Mouse (Mus musculus) heart, embryonic 11.5 days (tissue): ENCODE results near the gene Eif5. TPM values are rescaled to one million over a fixed set of nuclear protein-coding genes. Genes with fewer than 3 reads are reported as not detected.

Experiments used
- ATAC-seq: fragments of 200-750 bp; cut with Nextera tagmentation; replicated peaks from 2 replicates; pipeline ENCODE4 v1.8.0; 2017; ENCODE audit warnings: moderate library complexity; ENCODE audit not compliant: insufficient number of reproducible peaks, low FRiP score, low TSS enrichment
- H3K27ac ChIP-seq: fragments of 300-500 bp; sonication (generic); 2 replicates; pipeline ENCODE4 v1.5.1; 2014; ENCODE audit warnings: mild to moderate bottlenecking, low read depth, low read length
- H3K27me3 ChIP-seq: fragments of 300-500 bp; sonication (generic); 2 replicates; pipeline ENCODE4 v1.6.1; 2014; ENCODE audit warnings: mild to moderate bottlenecking, low read length, mixed read lengths; ENCODE audit not compliant: control insufficient read depth, insufficient read depth
- H3K36me3 ChIP-seq: fragments of 300-500 bp; sonication (generic); 2 replicates; pipeline ENCODE4 v1.6.1; 2014; ENCODE audit warnings: mild to moderate bottlenecking, low read length, moderate library complexity, mixed read lengths; ENCODE audit not compliant: control insufficient read depth, insufficient read depth
- H3K4me1 ChIP-seq: fragments of 300-500 bp; sonication (generic); 2 replicates; pipeline ENCODE4 v1.6.1; 2014; ENCODE audit warnings: low read length; ENCODE audit not compliant: control insufficient read depth, insufficient read depth
- H3K4me2 ChIP-seq: fragments of 300-500 bp; sonication (generic); 2 replicates; pipeline ENCODE4 v1.6.1; 2014; ENCODE audit warnings: mild to moderate bottlenecking, moderate library complexity
- H3K4me3 ChIP-seq: fragments of 300-500 bp; sonication (generic); 2 replicates; pipeline ENCODE4 v1.5.1; 2014; ENCODE audit warnings: low read depth, low read length
- H3K9ac ChIP-seq: fragments of 300-500 bp; sonication (generic); 2 replicates; pipeline ENCODE4 v1.6.1; 2014; ENCODE audit warnings: mild to moderate bottlenecking, low read depth, low read length, moderate library complexity
- H3K9me3 ChIP-seq: fragments of 300-500 bp; sonication (generic); replicated peaks from 2 replicates; pipeline ENCODE4 v1.6.1; 2016; ENCODE audit warnings: low read length; ENCODE audit not compliant: control insufficient read depth
- WGBS: fragments of 180-500 bp; shearing (Covaris S2); extraction: QIAGEN DNeasy Blood & Tissue Kit; methylation state at CpG from one replicate; pipeline ENCODE4 v1.1.7; 2014; ENCODE audit not compliant: insufficient replicate concordance; 5-methylcytosine and 5-hydroxymethylcytosine counted together
- polyA plus RNA-seq: library from polyadenylated mRNA; unstranded; fragments of >200 nt; fragmentation: Nextera tagmentation; extraction: Ambion mirVana; gene quantifications from 2 replicates; pipeline ENCODE4 v1.2.1, GENCODE M21; 2014

The Eif5 gene
- polyA plus RNA-seq: 478 and 505 TPM in 2 replicates

- no peaks in the 10 kb centered on the region for H3K9me3 ChIP-seq
- H3K36me3 ChIP-seq: peaks cover 27% of the 10 kb centered on the region
- H3K27me3 ChIP-seq: no peaks in the 10 kb centered on the region
- peak within 1 kb of the TSS; percentile 100 for H3K9ac ChIP-seq
- peak within 1 kb of the TSS; percentile 98 for H3K27ac ChIP-seq
- peak within 1 kb of the TSS; percentile 92 for H3K4me2 ChIP-seq
- WGBS: under 1% methylated on average over 44 of the region's 47 CpGs
- peak; percentile 97 for ATAC-seq
- H3K4me1 ChIP-seq: peaks cover 26% of the 10 kb centered on the region
- peak within 1 kb of the TSS; percentile 98 for H3K4me3 ChIP-seq
Measured at GRCm38 (mm10) chr12:111537796-111538291, at the start of gene Eif5. Gene Eif5, plus strand, starts transcription at chr12:111538016.

- 76% methylated on average over 11 of the region's 11 CpGs for WGBS
- Histone ChIP-seq H3K27me3 (peaks cover 49% of the 10 kb centered on the region), H3K4me3 (no peak overlapping the region), H3K4me2 (no peak overlapping the region), H3K36me3 (no peaks in the 10 kb centered on the region), H3K9me3 (no peaks in the 10 kb centered on the region), H3K4me1 (peaks cover 6% of the 10 kb centered on the region; the same call in 1 of the 2 replicates), H3K27ac (no peak overlapping the region), H3K9ac (no peak overlapping the region)
- ATAC-seq: no peak
Measured at GRCm38 (mm10) chr12:111489261-111489865, 48.5 kb upstream of the Eif5 start.

GRCm38 (mm10) chr12:111494931-111495330 is 42.9 kb upstream of the Eif5 start:
- Histone ChIP-seq H3K27ac (no peak overlapping the region), H3K9me3 (no peaks in the 10 kb centered on the region), H3K4me3 (no peak overlapping the region), H3K4me2 (no peak overlapping the region), H3K36me3 (no peaks in the 10 kb centered on the region), H3K4me1 (no peaks in the 10 kb centered on the region), H3K27me3 (peaks cover 2% of the 10 kb centered on the region; the same call in 1 of the 2 replicates), H3K9ac (no peak overlapping the region)
- ATAC-seq: no peak
- WGBS: 63% methylated on average over 4 of the region's 4 CpGs

GRCm38 (mm10) chr12:111497076-111497475 is 40.7 kb upstream of the Eif5 start:
- H3K4me2 ChIP-seq: no peak overlapping the region
- no peaks in the 10 kb centered on the region for H3K36me3 ChIP-seq
- no peaks in the 10 kb centered on the region for H3K27me3 ChIP-seq
- ATAC-seq: no peak
- H3K27ac ChIP-seq: no peak overlapping the region
- WGBS: 46% methylated on average over 2 of the region's 2 CpGs
- no peak overlapping the region for H3K9ac ChIP-seq
- H3K4me3 ChIP-seq: no peak overlapping the region
- H3K4me1 ChIP-seq: no peaks in the 10 kb centered on the region
- no peaks in the 10 kb centered on the region for H3K9me3 ChIP-seq

- Histone ChIP-seq H3K27me3 (no peaks in the 10 kb centered on the region), H3K9ac (no peak overlapping the region), H3K4me1 (no peaks in the 10 kb centered on the region), H3K4me2 (no peak overlapping the region), H3K36me3 (no peaks in the 10 kb centered on the region), H3K27ac (no peak overlapping the region), H3K9me3 (no peaks in the 10 kb centered on the region), H3K4me3 (no peak overlapping the region)
- WGBS: 48% methylated on average over 5 of the region's 5 CpGs
- no peak for ATAC-seq
Measured at GRCm38 (mm10) chr12:111499617-111500016, 38.2 kb upstream of the Eif5 start.

GRCm38 (mm10) chr12:111500725-111501124 is 37.1 kb upstream of the Eif5 start:
- ATAC-seq: no peak
- H3K4me3 ChIP-seq: no peak overlapping the region
- H3K4me2 ChIP-seq: no peak overlapping the region
- H3K9ac ChIP-seq: no peak overlapping the region
- H3K27me3 ChIP-seq: no peaks in the 10 kb centered on the region
- H3K4me1 ChIP-seq: no peaks in the 10 kb centered on the region
- no peaks in the 10 kb centered on the region for H3K36me3 ChIP-seq
- no peaks in the 10 kb centered on the region for H3K9me3 ChIP-seq
- WGBS: 29% methylated on average over 5 of the region's 5 CpGs
- H3K27ac ChIP-seq: no peak overlapping the region

- no peak for ATAC-seq
- no peaks in the 10 kb centered on the region for H3K4me1 ChIP-seq
- no peak overlapping the region for H3K4me2 ChIP-seq
- no peak overlapping the region for H3K4me3 ChIP-seq
- H3K9me3 ChIP-seq: no peaks in the 10 kb centered on the region
- no peaks in the 10 kb centered on the region for H3K36me3 ChIP-seq
- WGBS: 74% methylated on average over 12 of the region's 12 CpGs
- no peak overlapping the region for H3K9ac ChIP-seq
- H3K27me3 ChIP-seq: 0 out of 2 replicates have a peak, but pooled peaks cover 3% of the 10 kb centered on the region
- H3K27ac ChIP-seq: no peak overlapping the region
Measured at GRCm38 (mm10) chr12:111503063-111503567, 34.7 kb upstream of the Eif5 start.

GRCm38 (mm10) chr12:111503571-111503970 is 34.2 kb upstream of the Eif5 start:
- no peaks in the 10 kb centered on the region for H3K4me1 ChIP-seq
- H3K36me3 ChIP-seq: no peaks in the 10 kb centered on the region
- H3K4me2 ChIP-seq: no peak overlapping the region
- H3K4me3 ChIP-seq: no peak overlapping the region
- no peaks in the 10 kb centered on the region for H3K9me3 ChIP-seq
- 0 out of 2 replicates have a peak, but pooled peaks cover 3% of the 10 kb centered on the region for H3K27me3 ChIP-seq
- ATAC-seq: no peak
- no peak overlapping the region for H3K9ac ChIP-seq
- H3K27ac ChIP-seq: no peak overlapping the region
- WGBS: 67% methylated on average over 5 of the region's 5 CpGs
